Mouse (Mus musculus) MN1 (cell line): ENCODE measurements around the gene St8sia6.

ENCODE experiments used
- DNase-seq: peaks from one replicate; pipeline ENCODE4 v3.0.0-alpha.2; 2016; ENCODE audit warnings: low spot score

St8sia6 gene

GRCm38 (mm10) chr2:13760366-13760765, 33.5 kb downstream of the St8sia6 start:
- DNase-seq: no peak

GRCm38 (mm10) chr2:13757412-13757811, 36.5 kb downstream of the St8sia6 start:
- no peak for DNase-seq

- no peak for DNase-seq
Measured at GRCm38 (mm10) chr2:13755733-13756132, 38.1 kb downstream of the St8sia6 start.

- DNase-seq: no peak
Measured at GRCm38 (mm10) chr2:13751691-13752090, 42.2 kb downstream of the St8sia6 start.

GRCm38 (mm10) chr2:13750777-13751176, 43.1 kb downstream of the St8sia6 start:
- no peak for DNase-seq

- DNase-seq: no peak
Measured at GRCm38 (mm10) chr2:13750089-13750488, 43.8 kb downstream of the St8sia6 start.

GRCm38 (mm10) chr2:13749176-13749575, 44.7 kb downstream of the St8sia6 start:
- DNase-seq: no peak

GRCm38 (mm10) chr2:13747576-13747975, 46.3 kb downstream of the St8sia6 start:
- no peak for DNase-seq

GRCm38 (mm10) chr2:13746023-13746422, 47.8 kb downstream of the St8sia6 start:
- no peak for DNase-seq

GRCm38 (mm10) chr2:13738704-13739103, 55.2 kb downstream of the St8sia6 start:
- DNase-seq: no peak

- no peak for DNase-seq
Measured at GRCm38 (mm10) chr2:13727901-13728300, 66.0 kb downstream of the St8sia6 start.

- DNase-seq: no peak
Measured at GRCm38 (mm10) chr2:13725592-13725991, 68.3 kb downstream of the St8sia6 start.

- no peak for DNase-seq
Measured at GRCm38 (mm10) chr2:13722241-13722640, 71.6 kb downstream of the St8sia6 start.

GRCm38 (mm10) chr2:13718628-13719185, 75.2 kb downstream of the St8sia6 start:
- DNase-seq: no peak

- DNase-seq: no peak
Measured at GRCm38 (mm10) chr2:13708785-13709184, 85.1 kb downstream of the St8sia6 start.

- no peak for DNase-seq
Measured at GRCm38 (mm10) chr2:13697514-13697913, 96.3 kb downstream of the St8sia6 start.

- no peak for DNase-seq
Measured at GRCm38 (mm10) chr2:13694417-13694816, 99.4 kb downstream of the St8sia6 start.

- no peak for DNase-seq
Measured at GRCm38 (mm10) chr2:13684380-13684779, 109.5 kb downstream of the St8sia6 start.

GRCm38 (mm10) chr2:13683205-13683570, 110.7 kb downstream of the St8sia6 start:
- DNase-seq: no peak

- peak; percentile 6 for DNase-seq
Measured at GRCm38 (mm10) chr2:13682488-13683204, 111.2 kb downstream of the St8sia6 start.

GRCm38 (mm10) chr2:13672946-13673345, 120.9 kb downstream of the St8sia6 start:
- DNase-seq: no peak

- DNase-seq: no peak
Measured at GRCm38 (mm10) chr2:13672426-13672825, 121.4 kb downstream of the St8sia6 start.

- DNase-seq: no peak
Measured at GRCm38 (mm10) chr2:13634866-13635265, 159.0 kb downstream of the St8sia6 start.
